Mouse (Mus musculus) heart, embryonic 12.5 days (tissue): ENCODE measurements at regions not wholly inside any gene's neighbourhood (a gene's known extent, or its start where the extent isn't known, plus 50 kb on each side); places are given as distances from the start of the nearest gene placed in this dataset.

Source experiments
- ATAC-seq: fragments of 200-750 bp; cut with Nextera tagmentation; 2 replicates; pipeline ENCODE4 v1.8.0; 2017; ENCODE audit warnings: moderate TSS enrichment, moderate library complexity; ENCODE audit not compliant: insufficient number of reproducible peaks, low FRiP score
- H3K27ac ChIP-seq: fragments of 300-500 bp; sonication (generic); 2 replicates; pipeline ENCODE4 v1.5.1; 2016; ENCODE audit warnings: mild to moderate bottlenecking, moderate library complexity; ENCODE audit not compliant: poor library complexity, severe bottlenecking
- H3K27me3 ChIP-seq: fragments of 300-500 bp; sonication (generic); replicated peaks from 2 replicates; pipeline ENCODE4 v1.6.1; 2016; ENCODE audit warnings: mild to moderate bottlenecking, moderate library complexity
- H3K36me3 ChIP-seq: fragments of 300-500 bp; sonication (generic); 2 replicates; pipeline ENCODE4 v1.6.1; 2016; ENCODE audit warnings: mild to moderate bottlenecking, moderate library complexity
- H3K4me1 ChIP-seq: fragments of 300-500 bp; sonication (generic); replicated peaks from 2 replicates; pipeline ENCODE4 v1.6.1; 2016; ENCODE audit warnings: mild to moderate bottlenecking
- H3K4me2 ChIP-seq: fragments of 300-500 bp; sonication (generic); 2 replicates; pipeline ENCODE4 v1.6.1; 2016; ENCODE audit warnings: mild to moderate bottlenecking, moderate library complexity
- H3K4me3 ChIP-seq: fragments of 300-500 bp; sonication (generic); 2 replicates; pipeline ENCODE4 v1.5.1; 2016; ENCODE audit warnings: mild to moderate bottlenecking
- H3K9ac ChIP-seq: fragments of 300-500 bp; sonication (generic); 2 replicates; pipeline ENCODE4 v1.6.1; 2016; ENCODE audit warnings: mild to moderate bottlenecking, moderate library complexity
- H3K9me3 ChIP-seq: fragments of 300-500 bp; sonication (generic); replicated peaks from 2 replicates; pipeline ENCODE4 v1.6.1; 2016; ENCODE audit warnings: mild to moderate bottlenecking, moderate library complexity
- WGBS: fragments of 180-500 bp; shearing (Covaris S2); methylation state at CpG from one replicate; pipeline ENCODE4 v1.1.7; 2016; 5-methylcytosine and 5-hydroxymethylcytosine counted together

DNA sequence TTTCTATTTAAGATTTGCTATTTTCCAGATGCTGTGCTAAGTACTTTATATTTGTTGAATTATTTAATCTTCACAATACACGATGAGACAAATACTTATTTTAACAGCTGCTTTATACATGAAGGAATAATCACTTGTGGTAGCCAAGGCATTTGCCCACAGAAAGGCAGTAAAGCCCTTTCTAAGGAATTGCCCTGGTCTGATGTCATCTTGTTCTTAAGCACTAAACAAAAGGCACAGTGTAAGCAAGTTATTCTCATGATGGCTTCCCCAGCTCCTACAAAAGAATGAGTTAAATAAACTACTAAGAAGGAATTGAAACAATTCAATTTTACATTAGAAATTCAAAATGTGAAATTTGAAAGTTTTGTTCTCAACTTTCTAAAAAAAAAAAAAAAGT is 358.8 kb downstream of the Cenpc1 start:
- ATAC-seq = no peak
- 77% methylated on average over 1 of the region's 1 CpGs for WGBS
- Histone ChIP-seq H3K9me3 (no peaks in the 10 kb centered on the region), H3K27me3 (no peaks in the 10 kb centered on the region), H3K4me2 (no peak overlapping the region), H3K9ac (no peak overlapping the region), H3K4me3 (no peak overlapping the region), H3K36me3 (no peaks in the 10 kb centered on the region), H3K27ac (no peak overlapping the region), H3K4me1 (no peaks in the 10 kb centered on the region)

- H3K4me2 ChIP-seq = no peak overlapping the region
- H3K27ac ChIP-seq = no peak overlapping the region
- H3K9me3 ChIP-seq = no peaks in the 10 kb centered on the region
- WGBS = 43% methylated on average over 3 of the region's 3 CpGs
- ATAC-seq = no peak
- no peak overlapping the region for H3K4me3 ChIP-seq
- H3K27me3 ChIP-seq = no peaks in the 10 kb centered on the region
- no peaks in the 10 kb centered on the region for H3K36me3 ChIP-seq
- H3K9ac ChIP-seq = no peak overlapping the region
- no peaks in the 10 kb centered on the region for H3K4me1 ChIP-seq
These were observed 359.3 kb downstream of the Cenpc1 start for GRCm38 (mm10) chr5:85706084-85706483.

- WGBS = 78% methylated on average over 4 of the region's 4 CpGs
- no peaks in the 10 kb centered on the region for H3K9me3 ChIP-seq
- H3K27ac ChIP-seq = no peak overlapping the region
- no peak overlapping the region for H3K4me3 ChIP-seq
- no peaks in the 10 kb centered on the region for H3K27me3 ChIP-seq
- no peaks in the 10 kb centered on the region for H3K36me3 ChIP-seq
- ATAC-seq = no peak
- H3K4me2 ChIP-seq = no peak overlapping the region
- H3K4me1 ChIP-seq = no peaks in the 10 kb centered on the region
- no peak overlapping the region for H3K9ac ChIP-seq
These were observed 387.5 kb downstream of the Cenpc1 start for GRCm38 (mm10) chr5:85677872-85678271.

GRCm38 (mm10) chr5:85671121-85671520 is 394.3 kb downstream of the Cenpc1 start:
- Histone ChIP-seq H3K9me3 (no peaks in the 10 kb centered on the region), H3K4me2 (no peak overlapping the region), H3K36me3 (no peaks in the 10 kb centered on the region), H3K27me3 (no peaks in the 10 kb centered on the region), H3K4me3 (no peak overlapping the region), H3K9ac (no peak overlapping the region), H3K4me1 (no peaks in the 10 kb centered on the region), H3K27ac (no peak overlapping the region)
- WGBS = 58% methylated on average over 1 of the region's 1 CpGs
- ATAC-seq = no peak

GRCm38 (mm10) chr5:85661487-85661886 is 403.9 kb downstream of the Cenpc1 start:
- no peaks in the 10 kb centered on the region for H3K9me3 ChIP-seq
- 82% methylated on average over 5 of the region's 5 CpGs for WGBS

GRCm38 (mm10) chr5:85621078-85621477 is 444.3 kb downstream of the Cenpc1 start:
- no peaks in the 10 kb centered on the region for H3K4me1 ChIP-seq
- no peaks in the 10 kb centered on the region for H3K36me3 ChIP-seq
- ATAC-seq = no peak
- H3K9ac ChIP-seq = no peak overlapping the region
- no peaks in the 10 kb centered on the region for H3K9me3 ChIP-seq
- no peaks in the 10 kb centered on the region for H3K27me3 ChIP-seq
- no peak overlapping the region for H3K27ac ChIP-seq
- no peak overlapping the region for H3K4me2 ChIP-seq
- H3K4me3 ChIP-seq = no peak overlapping the region
- WGBS = 55% methylated on average over 2 of the region's 2 CpGs

More at GRCm38 (mm10) chr5:85661487-85661886, 403.9 kb downstream of the Cenpc1 start:
- Histone ChIP-seq H3K4me3 (no peak overlapping the region), H3K36me3 (no peaks in the 10 kb centered on the region), H3K4me1 (no peaks in the 10 kb centered on the region), H3K4me2 (no peak overlapping the region), H3K27ac (no peak overlapping the region), H3K27me3 (no peaks in the 10 kb centered on the region), H3K9ac (no peak overlapping the region)
- ATAC-seq = no peak

- Histone ChIP-seq H3K36me3 (no peaks in the 10 kb centered on the region), H3K4me1 (no peaks in the 10 kb centered on the region), H3K27me3 (no peaks in the 10 kb centered on the region), H3K4me2 (no peak overlapping the region), H3K4me3 (no peak overlapping the region), H3K9ac (no peak overlapping the region), H3K27ac (no peak overlapping the region), H3K9me3 (no peaks in the 10 kb centered on the region)
- WGBS = 67% methylated on average over 3 of the region's 3 CpGs
- no peak for ATAC-seq
These were observed 450.6 kb downstream of the Cenpc1 start for GRCm38 (mm10) chr5:85614783-85615182.

DNA sequence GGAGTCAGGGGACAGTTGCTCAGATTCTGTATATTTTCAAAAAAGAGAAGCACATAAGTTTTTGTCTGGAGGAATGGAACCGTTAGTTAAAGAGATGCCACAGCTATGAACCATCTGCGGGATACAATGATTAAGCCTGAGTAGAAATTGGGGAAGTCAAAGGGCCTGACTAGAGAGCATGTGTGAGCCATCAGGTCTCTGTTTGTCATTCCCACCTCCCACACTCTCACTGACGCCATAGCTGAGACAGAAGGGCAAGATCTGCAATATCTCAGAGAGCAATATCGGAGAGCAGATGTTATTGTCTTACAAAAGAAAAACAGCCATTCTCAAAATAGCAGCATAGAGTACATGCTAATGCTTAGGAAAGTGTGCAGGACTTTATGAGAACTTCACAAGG is 452.8 kb downstream of the Cenpc1 start:
- no peaks in the 10 kb centered on the region for H3K36me3 ChIP-seq
- H3K9ac ChIP-seq = no peak overlapping the region
- 70% methylated on average over 4 of the region's 4 CpGs for WGBS
- no peaks in the 10 kb centered on the region for H3K27me3 ChIP-seq
- H3K4me3 ChIP-seq = no peak overlapping the region
- H3K9me3 ChIP-seq = no peaks in the 10 kb centered on the region
- H3K4me2 ChIP-seq = no peak overlapping the region
- no peak for ATAC-seq
- H3K27ac ChIP-seq = no peak overlapping the region
- H3K4me1 ChIP-seq = no peaks in the 10 kb centered on the region

GRCm38 (mm10) chr5:85609104-85609503 is 456.3 kb downstream of the Cenpc1 start:
- H3K4me1 ChIP-seq = no peaks in the 10 kb centered on the region
- H3K9me3 ChIP-seq = no peaks in the 10 kb centered on the region
- H3K27ac ChIP-seq = no peak overlapping the region
- no peak overlapping the region for H3K4me2 ChIP-seq
- H3K36me3 ChIP-seq = no peaks in the 10 kb centered on the region
- no peak overlapping the region for H3K9ac ChIP-seq
- no peaks in the 10 kb centered on the region for H3K27me3 ChIP-seq
- no peak overlapping the region for H3K4me3 ChIP-seq
- ATAC-seq = no peak
- WGBS = 74% methylated on average over 4 of the region's 4 CpGs

- Histone ChIP-seq H3K36me3 (no peaks in the 10 kb centered on the region), H3K27me3 (no peaks in the 10 kb centered on the region), H3K4me1 (no peaks in the 10 kb centered on the region), H3K9ac (no peak overlapping the region), H3K9me3 (peaks cover 4% of the 10 kb centered on the region; the same call in 1 of the 2 replicates), H3K4me3 (no peak overlapping the region), H3K27ac (no peak overlapping the region), H3K4me2 (no peak overlapping the region)
- ATAC-seq = no peak
These were observed 467.2 kb downstream of the Cenpc1 start for GRCm38 (mm10) chr5:85598164-85598563.

- Histone ChIP-seq H3K9ac (no peak overlapping the region), H3K4me3 (no peak overlapping the region), H3K4me1 (no peaks in the 10 kb centered on the region), H3K9me3 (peaks cover 6% of the 10 kb centered on the region; the same call in 1 of the 2 replicates), H3K36me3 (no peaks in the 10 kb centered on the region), H3K27ac (no peak overlapping the region), H3K27me3 (no peaks in the 10 kb centered on the region), H3K4me2 (no peak overlapping the region)
- WGBS = 36% methylated on average over 1 of the region's 1 CpGs
- ATAC-seq = no peak
These were observed 470.3 kb downstream of the Cenpc1 start for GRCm38 (mm10) chr5:85595082-85595447.

DNA sequence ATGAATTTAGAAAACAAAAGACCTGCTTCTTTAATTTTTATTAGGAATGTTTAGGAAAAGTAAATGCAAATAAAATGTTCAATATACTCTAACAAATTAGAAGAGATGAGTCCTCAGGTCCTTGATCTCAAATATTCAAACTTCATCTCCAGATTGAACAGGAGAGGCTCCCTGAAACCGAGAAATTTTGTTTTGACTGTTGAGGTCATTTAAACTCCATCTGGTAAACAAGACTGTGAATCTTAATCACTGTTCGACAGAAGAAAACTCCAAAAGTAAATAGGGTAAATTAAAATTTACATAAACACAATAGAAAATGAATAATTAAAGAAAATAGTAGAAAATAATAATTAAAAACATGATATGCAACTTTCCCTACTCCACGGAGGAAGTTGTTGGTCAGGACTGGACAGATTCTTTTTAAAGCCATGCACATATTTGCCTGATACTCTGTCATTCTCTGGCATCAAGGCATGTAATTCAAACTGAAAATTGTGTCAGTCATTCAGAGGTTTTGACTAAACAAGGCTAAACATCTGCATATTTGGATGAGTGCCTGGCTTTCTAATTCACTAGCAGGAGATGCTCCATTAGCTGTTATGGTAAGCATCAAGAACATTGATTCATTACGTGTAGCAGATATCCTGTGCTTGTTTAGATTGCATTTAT is 470.8 kb downstream of the Cenpc1 start:
- Histone ChIP-seq H3K4me1 (no peaks in the 10 kb centered on the region), H3K4me2 (no peak overlapping the region), H3K27me3 (no peaks in the 10 kb centered on the region), H3K4me3 (no peak overlapping the region), H3K9me3 (peaks cover 6% of the 10 kb centered on the region; the same call in 1 of the 2 replicates), H3K9ac (no peak overlapping the region), H3K36me3 (no peaks in the 10 kb centered on the region), H3K27ac (no peak overlapping the region)
- ATAC-seq = no peak
- 76% methylated on average over 4 of the region's 4 CpGs for WGBS
